Mouse (Mus musculus) small intestine, adult 2 months (tissue): ENCODE results near the gene Wfdc15b. TPM values are rescaled to one million over a fixed set of nuclear protein-coding genes. Genes with fewer than 3 reads are reported as not detected.
"Not testable (repeated sequence)": the region's sequence is repeated elsewhere in the genome, so short reads cannot be mapped to it uniquely, and the experiment has no call there.

Experiments used
- H3K27ac ChIP-seq: fragments of 200-500 bp; 2 replicates; pipeline ENCODE4 v1.5.1; 2012; ENCODE audit warnings: low read depth, low read length, control low read depth, inconsistent platforms; ENCODE audit not compliant: insufficient read depth
- H3K27me3 ChIP-seq: fragments of 200-500 bp; 2 replicates; pipeline ENCODE4 v1.6.1; 2012; ENCODE audit warnings: mild to moderate bottlenecking, moderate library complexity, low read length, inconsistent platforms; ENCODE audit not compliant: control insufficient read depth, insufficient read depth
- H3K36me3 ChIP-seq: fragments of 200-500 bp; 2 replicates; pipeline ENCODE4 v1.6.1; 2012; ENCODE audit warnings: mild to moderate bottlenecking, low read length, control low read depth, inconsistent platforms; ENCODE audit not compliant: control insufficient read depth, insufficient read depth
- H3K4me1 ChIP-seq: fragments of 200-500 bp; 2 replicates; pipeline ENCODE4 v1.6.1; 2012; ENCODE audit warnings: low read length, inconsistent platforms, mixed read lengths; ENCODE audit not compliant: control insufficient read depth, insufficient read depth, insufficient read length
- H3K4me3 ChIP-seq: fragments of 200-500 bp; 2 replicates; pipeline ENCODE4 v1.5.1; 2012; ENCODE audit warnings: low read depth, mild to moderate bottlenecking, control low read depth, inconsistent platforms, low read length, moderate library complexity
- CTCF ChIP-seq: fragments of 200-500 bp; IDR thresholded peaks from 2 replicates; pipeline ENCODE4 v1.5.1; 2012; ENCODE audit warnings: low read depth, mild to moderate bottlenecking, control low read depth, inconsistent platforms, low read length, moderate library complexity, mixed read lengths; ENCODE audit not compliant: insufficient replicate concordance, insufficient read length; ENCODE audit errors: extremely low read depth
- POLR2A ChIP-seq: fragments of 200-500 bp; IDR thresholded peaks from 2 replicates; pipeline ENCODE4 v1.6.1; 2012; ENCODE audit warnings: low read depth, mild to moderate bottlenecking, control low read depth, inconsistent platforms, low read length, moderate library complexity
- WGBS: fragments of 180-500 bp; shearing (Covaris S2); methylation state at CpG from one replicate; pipeline ENCODE4 v1.1.7; 2018; 5-methylcytosine and 5-hydroxymethylcytosine counted together
- polyA plus RNA-seq: library from polyadenylated mRNA; depleted of rRNA; stranded (reverse); fragments of >200 nt; gene quantifications from 2 replicates; pipeline ENCODE4 v1.2.3, GENCODE M21; 2012; rRNA removed

Gene Wfdc15b
- 1.2 TPM in 1 of 2 replicates, not detected in the other for polyA plus RNA-seq

- no peaks in the 10 kb centered on the region for H3K36me3 ChIP-seq
- H3K27me3 ChIP-seq = no peaks in the 10 kb centered on the region
- H3K27ac ChIP-seq = no peak within 1 kb of the TSS
- H3K4me3 ChIP-seq = no peak within 1 kb of the TSS
- WGBS = 19% methylated on average over 11 of the region's 11 CpGs
- H3K4me1 ChIP-seq = no peaks in the 10 kb centered on the region
- TF ChIP-seq POLR2A (no peak), CTCF (no peak)
Observed at GRCm38 (mm10) chr2:164221522-164221921, at the start of gene Wfdc15b. TSS of gene Wfdc15b (minus strand) at chr2:164221660.

- H3K27ac ChIP-seq, H3K36me3 ChIP-seq, H3K27me3 ChIP-seq, H3K4me3 ChIP-seq, H3K4me1 ChIP-seq: not testable (repeated sequence)
- WGBS = 77% methylated on average over 1 of the region's 1 CpGs
Observed at GRCm38 (mm10) chr2:164256540-164256939, 35.1 kb upstream of the Wfdc15b start, which contains the start of gene Svs3b. TSS of gene Svs3b (minus strand) at chr2:164256640.

- Histone ChIP-seq H3K4me3 (no peak within 1 kb of the TSS), H3K27me3 (no peaks in the 10 kb centered on the region), H3K4me1 (no peaks in the 10 kb centered on the region), H3K36me3 (no peaks in the 10 kb centered on the region), H3K27ac (no peak within 1 kb of the TSS)
- TF ChIP-seq POLR2A (no peak), CTCF (no peak)
- 73% methylated on average over 3 of the region's 3 CpGs for WGBS
Observed at GRCm38 (mm10) chr2:164238366-164238765, 16.9 kb upstream of the Wfdc15b start, which contains the start of gene Svs2. TSS of gene Svs2 (minus strand) at chr2:164238466.

DNA sequence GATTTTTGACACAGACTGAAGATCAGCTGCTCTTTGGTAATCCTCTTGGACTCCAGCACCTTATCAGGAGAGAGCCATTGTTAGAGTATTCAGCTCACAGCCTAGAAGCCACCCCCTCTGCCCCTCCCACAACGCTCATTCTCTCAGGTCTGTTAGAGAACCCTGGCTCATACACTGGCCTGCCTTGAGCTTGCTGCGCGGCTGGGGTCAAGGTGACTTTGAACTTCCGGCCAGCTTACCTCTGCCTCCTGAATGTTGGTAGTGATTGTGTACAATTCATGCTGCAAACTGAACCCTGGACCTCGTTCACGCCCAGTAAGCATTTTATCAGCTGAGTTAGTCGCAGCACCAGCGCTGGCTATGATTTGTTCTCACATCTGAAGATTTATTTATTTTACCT, 11.2 kb upstream of the Wfdc15b start:
- H3K36me3 ChIP-seq = no peaks in the 10 kb centered on the region
- peaks cover 4% of the 10 kb centered on the region; the same call in 1 of the 2 replicates for H3K4me1 ChIP-seq
- no peak overlapping the region for H3K27ac ChIP-seq
- no peak for TF ChIP-seq POLR2A
- TF ChIP-seq CTCF = no peak
- no peaks in the 10 kb centered on the region for H3K27me3 ChIP-seq
- WGBS = 30% methylated on average over 8 of the region's 8 CpGs
- no peak overlapping the region for H3K4me3 ChIP-seq

DNA sequence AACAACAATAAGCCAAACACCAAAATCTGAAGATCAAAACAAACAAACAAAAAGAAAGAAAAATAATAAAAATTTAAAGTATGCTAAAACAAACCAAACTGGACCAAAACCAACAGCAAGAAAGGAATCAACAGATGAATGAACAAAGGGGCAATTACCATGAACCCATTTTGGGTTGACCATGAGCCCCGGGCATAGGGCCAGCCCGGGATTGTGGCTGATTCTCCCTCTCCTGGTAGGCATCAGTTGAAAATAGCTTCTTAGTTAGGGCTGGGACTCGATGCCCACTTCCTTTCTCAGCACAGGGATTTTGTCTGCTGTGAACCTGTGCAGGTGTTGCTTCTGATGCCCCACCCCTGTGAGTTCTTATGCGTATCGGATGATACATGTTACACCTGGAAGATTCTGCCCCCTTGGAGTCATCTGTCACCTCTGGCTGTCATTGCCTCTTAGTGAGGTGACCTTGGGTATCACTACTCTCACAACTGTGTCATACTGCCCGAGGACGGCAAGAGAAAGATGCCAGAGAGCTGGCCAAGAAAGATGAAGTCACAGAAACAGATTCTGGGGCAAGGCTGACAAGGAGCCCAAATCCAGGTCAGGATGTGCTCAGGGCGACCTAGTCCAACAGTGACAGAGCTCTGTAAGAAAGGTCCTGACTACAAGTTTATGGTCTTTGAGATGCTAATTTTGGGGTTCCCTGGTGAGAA, 7.1 kb upstream of the Wfdc15b start:
- no peak overlapping the region for H3K27ac ChIP-seq
- H3K4me1 ChIP-seq = peaks cover 4% of the 10 kb centered on the region; the same call in 1 of the 2 replicates
- WGBS = 78% methylated on average over 8 of the region's 8 CpGs
- H3K4me3 ChIP-seq = no peak overlapping the region
- H3K36me3 ChIP-seq = no peaks in the 10 kb centered on the region
- no peaks in the 10 kb centered on the region for H3K27me3 ChIP-seq
- no peak for TF ChIP-seq CTCF
- no peak for TF ChIP-seq POLR2A

- no peaks in the 10 kb centered on the region for H3K36me3 ChIP-seq
- H3K4me1 ChIP-seq = no peaks in the 10 kb centered on the region
- 83% methylated on average over 9 of the region's 9 CpGs for WGBS
- no peaks in the 10 kb centered on the region for H3K27me3 ChIP-seq
- TF ChIP-seq POLR2A (no peak), CTCF (no peak)
- H3K4me3 ChIP-seq = no peak overlapping the region
- no peak overlapping the region for H3K27ac ChIP-seq
Observed at GRCm38 (mm10) chr2:164219295-164219694, 2.2 kb downstream of the Wfdc15b start.

DNA sequence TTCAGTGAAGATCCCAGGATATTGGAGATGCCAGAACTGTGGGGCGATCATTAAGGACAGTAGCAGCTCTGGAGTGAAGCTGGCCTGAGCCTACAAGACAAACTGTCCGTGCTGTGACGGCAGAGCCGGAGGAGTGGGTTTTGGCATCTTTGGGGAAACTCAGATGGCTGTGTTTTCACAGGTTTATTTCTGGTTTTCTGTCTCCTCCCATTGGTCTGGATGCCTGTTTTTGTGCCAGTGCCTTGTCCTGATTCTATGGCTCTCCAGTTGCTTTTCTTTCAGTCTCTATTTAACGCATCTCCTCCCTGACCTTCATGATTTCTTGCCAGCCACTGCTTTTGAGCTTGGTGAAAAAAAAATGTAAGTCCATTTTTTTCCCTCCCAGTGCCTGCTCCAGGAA, 8.7 kb downstream of the Wfdc15b start:
- Histone ChIP-seq H3K27ac (no peak overlapping the region), H3K27me3 (no peaks in the 10 kb centered on the region), H3K36me3 (no peaks in the 10 kb centered on the region), H3K4me1 (no peaks in the 10 kb centered on the region), H3K4me3 (no peak overlapping the region)
- no peak for TF ChIP-seq CTCF
- TF ChIP-seq POLR2A = no peak
- WGBS = 90% methylated on average over 5 of the region's 5 CpGs

- no peak overlapping the region for H3K4me3 ChIP-seq
- H3K36me3 ChIP-seq = no peaks in the 10 kb centered on the region
- H3K27ac ChIP-seq = no peak overlapping the region
- WGBS = 84% methylated on average over 4 of the region's 4 CpGs
- TF ChIP-seq POLR2A = no peak
- TF ChIP-seq CTCF = no peak
- no peaks in the 10 kb centered on the region for H3K4me1 ChIP-seq
- no peaks in the 10 kb centered on the region for H3K27me3 ChIP-seq
Observed at GRCm38 (mm10) chr2:164210892-164211291, 10.6 kb downstream of the Wfdc15b start.
